Mouse (Mus musculus): ENCODE results near the gene Shisa9. TPM values are rescaled to one million over a fixed set of nuclear protein-coding genes. Genes with fewer than 3 reads are reported as not detected.

Gene Shisa9
- total RNA-seq, 2 experiments from 2014 or later, result 64.3 to 68.5 TPM

DNA sequence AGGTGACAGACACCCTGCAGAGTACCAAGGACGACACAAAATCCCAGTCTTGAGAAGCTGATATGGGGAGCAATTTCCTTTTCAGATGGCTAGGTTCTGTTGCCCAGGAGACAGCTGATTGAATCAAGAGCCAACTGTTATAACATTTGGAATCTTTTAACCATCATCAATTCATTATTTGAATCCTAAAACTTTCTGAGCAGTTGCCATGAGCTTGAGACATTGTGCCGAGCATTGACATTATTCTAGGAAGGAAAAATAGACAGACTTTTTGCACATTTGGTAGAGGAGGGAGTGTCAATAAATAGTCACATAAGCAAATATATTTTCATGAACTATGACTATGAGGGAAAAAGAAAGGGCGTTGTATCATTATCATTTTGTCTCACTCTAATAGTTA lies 243.0 kb downstream of the Shisa9 start:
- DNase-seq (ENCODE audit: low spot score in 2 of 2), result no peak

GRCm38 (mm10) chr16:12233288-12233687 lies 249.4 kb downstream of the Shisa9 start:
- intact Hi-C loops (cut with DNase I), result no loop called here
- DNase-seq (ENCODE audit: low spot score in 2 of 2), result peak in 1 of 2 experiments; percentile 24

More for the DNA sequence above, 243.0 kb downstream of the Shisa9 start:
- intact Hi-C loops (cut with DNase I), result no loop called here

DNA sequence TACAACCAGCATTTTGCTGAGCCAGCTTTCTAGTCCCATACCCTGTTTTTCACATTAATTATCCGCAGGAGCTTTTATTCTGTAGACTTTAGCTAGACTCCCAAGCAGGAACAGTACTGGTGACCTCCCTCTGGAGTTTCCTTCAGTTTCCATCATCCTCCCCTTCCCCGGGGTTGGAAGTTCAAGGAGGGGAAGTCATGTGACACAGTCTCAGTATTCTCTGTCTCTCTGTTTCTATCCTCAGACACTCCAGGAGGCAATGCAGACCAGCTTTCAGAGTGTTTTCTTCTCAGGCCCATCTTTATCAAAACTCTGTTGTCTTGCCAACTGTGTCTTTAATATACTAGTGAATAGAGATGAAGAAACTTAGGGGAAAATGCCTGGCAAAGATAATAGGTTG lies 250.4 kb downstream of the Shisa9 start:
- intact Hi-C loops (cut with DNase I), result no loop called here
- no peak for DNase-seq (ENCODE audit: low spot score in 2 of 2)

GRCm38 (mm10) chr16:12238611-12239010 lies 254.7 kb downstream of the Shisa9 start:
- intact Hi-C loops (cut with DNase I), result no loop called here
- no peak for DNase-seq (ENCODE audit: low spot score in 2 of 2)

DNA sequence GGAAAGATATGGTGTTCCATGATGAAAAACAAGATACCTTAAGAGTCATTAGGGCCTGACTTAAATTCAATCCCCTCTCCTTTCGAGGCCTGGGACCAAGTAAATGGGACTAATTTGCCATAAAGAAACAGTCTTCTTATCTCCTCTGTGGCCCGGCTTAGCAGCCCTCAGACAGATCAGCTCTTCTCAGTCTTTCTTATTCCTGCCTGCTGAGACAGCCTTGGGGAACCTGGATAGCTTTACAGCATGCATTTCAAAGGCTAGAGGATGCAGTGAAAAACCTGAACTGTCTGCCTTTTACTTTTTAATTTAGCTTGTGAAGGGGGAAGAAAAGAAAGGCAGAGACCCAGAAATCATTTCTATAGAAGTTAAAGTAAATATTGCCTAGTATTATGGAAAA lies 275.4 kb downstream of the Shisa9 start:
- intact Hi-C loops (cut with DNase I), result no loop called here

DNA sequence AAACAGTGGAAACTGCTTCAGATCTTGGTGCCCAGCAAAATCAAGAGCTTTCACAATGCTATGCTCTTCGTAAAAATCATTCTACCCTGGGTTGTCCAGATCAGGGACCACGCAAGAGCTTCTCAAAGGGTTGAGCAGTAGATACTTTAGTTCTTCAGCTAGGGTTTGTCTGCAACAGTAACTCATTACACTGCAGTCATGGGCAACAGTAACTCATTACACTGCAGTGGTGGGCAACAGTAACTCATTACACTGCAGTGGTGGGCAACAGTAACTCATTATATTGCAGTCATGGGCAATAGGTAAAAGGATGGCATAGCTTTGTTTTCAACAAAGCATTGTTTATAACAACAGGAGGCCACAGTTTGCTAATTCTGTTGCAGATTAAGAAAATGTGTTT lies 281.9 kb downstream of the Shisa9 start:
- intact Hi-C loops (cut with DNase I), result no loop called here
- no peak for DNase-seq (ENCODE audit: low spot score in 2 of 2)

More for the DNA sequence above, 275.4 kb downstream of the Shisa9 start:
- no peak for DNase-seq (ENCODE audit: low spot score in 2 of 2)

- DNase-seq (ENCODE audit: low spot score in 2 of 2), result peak in 1 of 2 experiments; percentile 6
- intact Hi-C loops (cut with DNase I), result no loop called here
Observed at GRCm38 (mm10) chr16:12300523-12300922, 316.6 kb downstream of the Shisa9 start.

- DNase-seq (ENCODE audit: low spot score in 2 of 2), result no peak
- intact Hi-C loops (cut with DNase I), result no loop called here
Observed at GRCm38 (mm10) chr16:12303420-12303819, 319.5 kb downstream of the Shisa9 start.

GRCm38 (mm10) chr16:12307318-12307965 lies 323.5 kb downstream of the Shisa9 start:
- DNase-seq (ENCODE audit: low spot score in 2 of 2), result no peak
- intact Hi-C loops (cut with DNase I), result no loop called here

GRCm38 (mm10) chr16:12309826-12310225 lies 325.9 kb downstream of the Shisa9 start:
- no peak for DNase-seq (ENCODE audit: low spot score in 2 of 2)
- intact Hi-C loops (cut with DNase I), result no loop called here

GRCm38 (mm10) chr16:12315627-12316026 lies 331.7 kb downstream of the Shisa9 start:
- intact Hi-C loops (cut with DNase I), result no loop called here
- DNase-seq (ENCODE audit: low spot score in 2 of 2), result no peak

Other genes starting within 250 kb of the Shisa9 start
- gene Cpped1, start 74.7 kb upstream of the Shisa9 start, total RNA-seq (2021), result 10 to 100 TPM; 35.5 to 36.9 TPM